Mouse (Mus musculus) adrenal gland, adult 8-10 months (tissue): ENCODE results near the gene Ccdc81. TPM values are rescaled to one million over a fixed set of nuclear protein-coding genes. Genes with fewer than 3 reads are reported as not detected.

Source experiments
- total RNA-seq, 4 experiments: library from RNA; stranded (reverse); gene quantifications; 2 replicates each; pipeline ENCODE4 v1.2.4; 2022

Gene Ccdc81
- total RNA-seq, 4 experiments from 2014 or later: 0.09 to 0.40 (median 0.22) TPM

Other genes with a start within 250 kb of the Ccdc81 start
- gene Hikeshi, start 37.6 kb upstream of the Ccdc81 start, total RNA-seq: 100 to 1,000 TPM in 1 of 4 experiments, 10 to 100 TPM in 3; 70.5 to 124 (median 93.3) TPM
- gene Eed, start 77.4 kb upstream of the Ccdc81 start, total RNA-seq: 10 to 100 TPM; 44.8 to 61.1 (median 52.2) TPM
- gene Picalm, start 226.6 kb upstream of the Ccdc81 start, total RNA-seq: 100 to 1,000 TPM; 106 to 151 (median 133) TPM